Mouse (Mus musculus): Measurements from ENCODE around the gene A030005L19Rik. TPM values are rescaled to one million over a fixed set of nuclear protein-coding genes. Genes with fewer than 3 reads are reported as not detected.
"Not testable (repeated sequence)": the region's sequence is repeated elsewhere in the genome, so short reads cannot be mapped to it uniquely, and the experiment has no call there.

Gene A030005L19Rik
- polyA plus RNA-seq, 1 experiment from 2014 or later, result 0.35 TPM

- no peak for ATAC-seq (ENCODE audit: insufficient number of reproducible peaks, insufficient read depth, low FRiP score, low TSS enrichment, low read depth)
- Histone ChIP-seq H3K4me3 (no peak overlapping the region), H3K27me3 (no peaks in the 10 kb centered on the region), H3K9me3 (no peaks in the 10 kb centered on the region), H3K27ac (no peak overlapping the region), H3K4me1 (no peaks in the 10 kb centered on the region), H3K9ac (no peak overlapping the region), H3K36me3 (no peaks in the 10 kb centered on the region), H3K4me2 (no peak overlapping the region)
- 93% methylated on average over 5 of the region's 5 CpGs for WGBS
These were observed 25.5 kb downstream of the A030005L19Rik start for GRCm38 (mm10) chr1:82938666-82939065.

GRCm38 (mm10) chr1:82942505-82942904 is 29.4 kb downstream of the A030005L19Rik start:
- H3K9me3 ChIP-seq; H3K4me2 ChIP-seq; H3K27me3 ChIP-seq; H3K27ac ChIP-seq; H3K4me1 ChIP-seq; H3K4me3 ChIP-seq; H3K9ac ChIP-seq; ATAC-seq (ENCODE audit: insufficient number of reproducible peaks, insufficient read depth, low FRiP score, low TSS enrichment, low read depth); H3K36me3 ChIP-seq: not testable (repeated sequence)
- WGBS, result 82% methylated on average over 1 of the region's 2 CpGs

- not testable (repeated sequence) for ATAC-seq (ENCODE audit: insufficient number of reproducible peaks, insufficient read depth, low FRiP score, low TSS enrichment, low read depth); H3K9me3 ChIP-seq; H3K36me3 ChIP-seq; H3K4me2 ChIP-seq; H3K27ac ChIP-seq; H3K27me3 ChIP-seq; H3K4me3 ChIP-seq; H3K4me1 ChIP-seq; H3K9ac ChIP-seq
- WGBS, result no CpG with 5 or more reads among the region's 6 CpGs
These were observed 30.2 kb downstream of the A030005L19Rik start, which contains the start of gene A030003K21Rik for GRCm38 (mm10) chr1:82943295-82943694. TSS of gene A030003K21Rik (minus strand) at chr1:82943388.

- not testable (repeated sequence) for H3K9me3 ChIP-seq; H3K9ac ChIP-seq; H3K4me3 ChIP-seq; ATAC-seq (ENCODE audit: insufficient number of reproducible peaks, insufficient read depth, low FRiP score, low TSS enrichment, low read depth); H3K4me1 ChIP-seq; H3K27me3 ChIP-seq; H3K27ac ChIP-seq; H3K36me3 ChIP-seq; H3K4me2 ChIP-seq
- WGBS, result 95% methylated on average over 2 of the region's 2 CpGs
These were observed 32.9 kb downstream of the A030005L19Rik start for GRCm38 (mm10) chr1:82946029-82946428.

- H3K4me2 ChIP-seq, result no peak overlapping the region
- no peak for ATAC-seq (ENCODE audit: insufficient number of reproducible peaks, insufficient read depth, low FRiP score, low TSS enrichment, low read depth)
- H3K4me1 ChIP-seq, result no peaks in the 10 kb centered on the region
- no peaks in the 10 kb centered on the region for H3K27me3 ChIP-seq
- no peak overlapping the region for H3K4me3 ChIP-seq
- no peaks in the 10 kb centered on the region for H3K36me3 ChIP-seq
- no peak overlapping the region for H3K27ac ChIP-seq
- 88% methylated on average over 2 of the region's 2 CpGs for WGBS
- H3K9ac ChIP-seq, result no peak overlapping the region
- no peaks in the 10 kb centered on the region for H3K9me3 ChIP-seq
These were observed 35.5 kb downstream of the A030005L19Rik start for GRCm38 (mm10) chr1:82948601-82949000.

GRCm38 (mm10) chr1:82955913-82956312 is 42.8 kb downstream of the A030005L19Rik start, which contains the start of gene Gm7544:
TSS of gene Gm7544 (minus strand) at chr1:82956013.
- not testable (repeated sequence) for H3K4me2 ChIP-seq; H3K9ac ChIP-seq; ATAC-seq (ENCODE audit: insufficient number of reproducible peaks, insufficient read depth, low FRiP score, low TSS enrichment, low read depth); H3K27me3 ChIP-seq; H3K4me3 ChIP-seq; H3K4me1 ChIP-seq; H3K36me3 ChIP-seq; H3K27ac ChIP-seq; H3K9me3 ChIP-seq

GRCm38 (mm10) chr1:82959870-82960385 is 46.8 kb downstream of the A030005L19Rik start, which contains the start of gene Gm47955:
TSS of gene Gm47955 (plus strand) at chr1:82960286.
- 92% methylated on average over 11 of the region's 11 CpGs for WGBS
- H3K9me3 ChIP-seq, result no peaks in the 10 kb centered on the region
- H3K4me1 ChIP-seq, result no peaks in the 10 kb centered on the region
- no peaks in the 10 kb centered on the region for H3K36me3 ChIP-seq
- H3K27ac ChIP-seq, result no peak within 1 kb of the TSS
- H3K4me3 ChIP-seq, result no peak within 1 kb of the TSS
- H3K4me2 ChIP-seq, result no peak within 1 kb of the TSS
- no peaks in the 10 kb centered on the region for H3K27me3 ChIP-seq
- ATAC-seq (ENCODE audit: insufficient number of reproducible peaks, insufficient read depth, low FRiP score, low TSS enrichment, low read depth), result no peak
- no peak within 1 kb of the TSS for H3K9ac ChIP-seq

Other genes with a start within 250 kb of the A030005L19Rik start
- 219 and 227 TPM in 2 replicates for gene Mff, start 188.4 kb upstream of the A030005L19Rik start, polyA plus RNA-seq (2015; fragmentation: Nextera tagmentation; extraction: Ambion mirVana)
- 0.14 and 0.78 TPM in 2 replicates for gene Tm4sf20, start 144.9 kb upstream of the A030005L19Rik start, polyA plus RNA-seq (2015; fragmentation: Nextera tagmentation; extraction: Ambion mirVana)
- not detected in 2 replicates for gene Gm47791, start 142.1 kb upstream of the A030005L19Rik start, polyA plus RNA-seq (2015; fragmentation: Nextera tagmentation; extraction: Ambion mirVana)
- 22.9 and 28.1 TPM in 2 replicates for gene Agfg1, start 73.8 kb upstream of the A030005L19Rik start, polyA plus RNA-seq (2015; fragmentation: Nextera tagmentation; extraction: Ambion mirVana)
- gene A030014E15Rik, start 11.6 kb downstream of the A030005L19Rik start, polyA plus RNA-seq (2015; fragmentation: Nextera tagmentation; extraction: Ambion mirVana), result not detected in 2 replicates
- gene Gm6217, start 18.1 kb downstream of the A030005L19Rik start, polyA plus RNA-seq (2015; fragmentation: Nextera tagmentation; extraction: Ambion mirVana), result not detected in 2 replicates
- gene A030003K21Rik, start 30.1 kb downstream of the A030005L19Rik start, polyA plus RNA-seq (2015; fragmentation: Nextera tagmentation; extraction: Ambion mirVana), result not detected in 2 replicates
- gene Gm7544, start 42.7 kb downstream of the A030005L19Rik start, polyA plus RNA-seq (2015; fragmentation: Nextera tagmentation; extraction: Ambion mirVana), result not detected in 2 replicates
- gene Gm47955, start 47.0 kb downstream of the A030005L19Rik start, polyA plus RNA-seq (2015; fragmentation: Nextera tagmentation; extraction: Ambion mirVana), result not detected in 2 replicates
- gene Gm47959, start 87.2 kb downstream of the A030005L19Rik start, polyA plus RNA-seq (2015; fragmentation: Nextera tagmentation; extraction: Ambion mirVana), result not detected in 2 replicates
- 0.13 and 0.19 TPM in 2 replicates for gene Slc19a3, start 125.1 kb downstream of the A030005L19Rik start, polyA plus RNA-seq (2015; fragmentation: Nextera tagmentation; extraction: Ambion mirVana)
- not detected in 2 replicates for gene Krtap28-10, start 129.2 kb downstream of the A030005L19Rik start, polyA plus RNA-seq (2015; fragmentation: Nextera tagmentation; extraction: Ambion mirVana)
- gene Gm47969, start 131.6 kb downstream of the A030005L19Rik start, polyA plus RNA-seq (2015; fragmentation: Nextera tagmentation; extraction: Ambion mirVana), result not detected in 2 replicates
- not detected in 2 replicates for gene A030005K14Rik, start 146.1 kb downstream of the A030005L19Rik start, polyA plus RNA-seq (2015; fragmentation: Nextera tagmentation; extraction: Ambion mirVana)
- not detected in 2 replicates for gene Krtap28-13, start 147.6 kb downstream of the A030005L19Rik start, polyA plus RNA-seq (2015; fragmentation: Nextera tagmentation; extraction: Ambion mirVana)
- 1.1 TPM in 1 of 2 replicates, not detected in the other for gene Ccl20, start 203.4 kb downstream of the A030005L19Rik start, polyA plus RNA-seq (2015; fragmentation: Nextera tagmentation; extraction: Ambion mirVana)
- not detected in 2 replicates for gene Daw1, start 246.4 kb downstream of the A030005L19Rik start, polyA plus RNA-seq (2015; fragmentation: Nextera tagmentation; extraction: Ambion mirVana)